Mouse (Mus musculus) heart, postnatal 0 days (tissue): Measurements from ENCODE around the gene Col18a1. TPM values are rescaled to one million over a fixed set of nuclear protein-coding genes. Genes with fewer than 3 reads are reported as not detected.

ENCODE experiments used
- ATAC-seq: fragments of 200-750 bp; cut with Nextera tagmentation; 2 replicates; pipeline ENCODE4 v1.8.0; 2017; ENCODE audit warnings: low read depth, moderate number of reproducible peaks, moderate library complexity; ENCODE audit not compliant: insufficient read depth
- DNase-seq: peaks from one replicate; pipeline ENCODE4 v3.0.0-alpha.2; 2016; ENCODE audit warnings: low spot score
- H3K27ac ChIP-seq: fragments of 300-500 bp; sonication (generic); 2 replicates; pipeline ENCODE4 v1.5.1; 2014; ENCODE audit warnings: low read depth, mild to moderate bottlenecking
- H3K27me3 ChIP-seq: fragments of 300-500 bp; sonication (generic); 2 replicates; pipeline ENCODE4 v1.6.1; 2014; ENCODE audit warnings: low read length, mixed read lengths; ENCODE audit not compliant: control insufficient read depth, insufficient read depth
- H3K36me3 ChIP-seq: fragments of 300-500 bp; sonication (generic); replicated peaks from 2 replicates; pipeline ENCODE4 v1.6.1; 2014; ENCODE audit warnings: low read length, mixed read lengths; ENCODE audit not compliant: control insufficient read depth, insufficient read depth
- H3K4me1 ChIP-seq: fragments of 300-500 bp; sonication (generic); 2 replicates; pipeline ENCODE4 v1.6.1; 2014; ENCODE audit warnings: antibody characterized with exemption; ENCODE audit not compliant: control insufficient read depth, insufficient read depth
- H3K4me2 ChIP-seq: fragments of 300-500 bp; sonication (generic); 2 replicates; pipeline ENCODE4 v1.6.1; 2014; ENCODE audit warnings: low read depth, mild to moderate bottlenecking, low read length, moderate library complexity
- H3K4me3 ChIP-seq: fragments of 300-500 bp; sonication (generic); 2 replicates; pipeline ENCODE4 v1.5.1; 2014; ENCODE audit warnings: low read depth, low read length
- H3K9ac ChIP-seq: fragments of 300-500 bp; sonication (generic); replicated peaks from 2 replicates; pipeline ENCODE4 v1.6.1; 2014; ENCODE audit warnings: low read depth, low read length, mixed read lengths
- H3K9me3 ChIP-seq: fragments of 300-500 bp; sonication (generic); replicated peaks from 2 replicates; pipeline ENCODE4 v1.6.1; 2016; ENCODE audit warnings: low read length; ENCODE audit not compliant: control insufficient read depth
- CTCF ChIP-seq: IDR thresholded peaks from 2 replicates; pipeline ENCODE4 v1.5.1; 2016; ENCODE audit warnings: antibody characterized with exemption, control low read depth, low read depth
- EP300 ChIP-seq: IDR thresholded peaks from 2 replicates; pipeline ENCODE4 v1.6.1; 2016; ENCODE audit warnings: antibody characterized with exemption, low read depth
- WGBS: fragments of 180-500 bp; shearing (Covaris S2); extraction: QIAGEN DNeasy Blood & Tissue Kit; methylation state at CpG from one replicate; pipeline ENCODE4 v1.1.7; 2014; 5-methylcytosine and 5-hydroxymethylcytosine counted together
- polyA plus RNA-seq: library from polyadenylated mRNA; unstranded; fragments of >200 nt; fragmentation: Nextera tagmentation; extraction: Ambion mirVana; gene quantifications from 2 replicates; pipeline ENCODE4 v1.2.1, GENCODE M21; 2015
- total RNA-seq: library from RNA; depleted of rRNA; stranded (reverse); fragments of >200 nt; gene quantifications from 2 replicates; pipeline ENCODE4 v1.2.3, GENCODE M21; 2014; ENCODE audit warnings: low replicate concordance

Col18a1 gene
- total and polyA plus RNA-seq, 2 experiments from 2014 or later = 47.3 to 130 TPM

DNA sequence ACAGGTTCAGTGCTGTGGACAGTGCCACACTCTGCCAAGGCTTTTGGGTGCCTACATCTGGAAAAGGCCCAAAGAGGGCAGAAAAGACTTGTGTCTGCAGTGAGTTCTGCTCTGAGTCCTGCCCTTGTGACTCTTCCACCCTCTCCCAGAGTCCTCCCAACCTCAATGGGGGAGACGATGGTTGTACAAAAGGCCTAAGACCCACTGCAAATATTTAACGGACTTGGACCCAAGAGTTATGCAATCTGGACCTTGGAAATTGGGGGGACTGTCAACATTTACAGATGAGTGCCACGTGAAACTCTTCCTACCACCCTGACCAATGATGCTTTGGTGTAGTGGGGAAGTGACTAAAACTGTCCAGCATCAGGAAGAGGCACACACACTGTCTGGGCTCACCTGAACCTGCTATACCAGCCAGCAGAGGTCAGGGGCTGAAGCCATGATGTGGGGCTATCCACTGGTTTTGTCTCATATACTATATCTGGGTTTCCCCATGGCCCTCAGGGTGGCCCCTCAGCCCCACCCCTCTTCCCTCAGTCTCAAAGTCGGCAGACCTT is 74.7 kb downstream of the Col18a1 start:
- WGBS = 77% methylated on average over 4 of the region's 4 CpGs
- Histone ChIP-seq H3K9me3 (0 out of 2 replicates have a peak, but pooled peaks cover 9% of the 10 kb centered on the region), H3K36me3 (0 out of 2 replicates have a peak, but pooled peaks cover 12% of the 10 kb centered on the region), H3K4me2 (no peak overlapping the region), H3K4me3 (no peak overlapping the region), H3K27ac (no peak overlapping the region), H3K27me3 (no peaks in the 10 kb centered on the region), H3K4me1 (0 out of 2 replicates have a peak, but pooled peaks cover 10% of the 10 kb centered on the region), H3K9ac (no peak overlapping the region)
- no peak for DNase-seq
- no peak for ATAC-seq
- TF ChIP-seq CTCF (no peak), EP300 (no peak)

DNA sequence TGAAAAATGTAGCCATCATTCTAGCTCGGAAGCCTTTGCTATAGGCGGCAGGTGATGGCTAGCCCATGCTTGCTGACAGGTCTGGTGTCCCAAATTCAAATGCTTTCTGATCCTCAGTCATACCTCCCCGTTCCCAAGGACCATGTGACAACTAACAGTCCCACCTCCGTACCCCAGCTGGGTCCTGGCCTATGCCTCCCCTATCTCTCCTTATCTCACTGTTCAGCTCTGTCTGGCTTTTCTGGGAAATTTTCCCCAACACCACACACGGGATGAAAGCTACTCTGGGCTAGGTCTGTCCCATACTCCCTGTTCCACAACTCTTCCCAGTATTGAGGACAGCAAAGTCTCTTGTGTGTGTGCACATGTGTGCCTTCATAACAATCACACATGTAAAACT is 76.3 kb downstream of the Col18a1 start:
- no peak overlapping the region for H3K27ac ChIP-seq
- TF ChIP-seq EP300 = 0 out of 2 replicates have a peak, but pooled peaks have one; percentile 34
- TF ChIP-seq CTCF = no peak
- peak; percentile 67 for ATAC-seq
- 28% methylated on average over 5 of the region's 5 CpGs for WGBS
- H3K9me3 ChIP-seq = 0 out of 2 replicates have a peak, but pooled peaks cover 9% of the 10 kb centered on the region
- H3K9ac ChIP-seq = no peak overlapping the region
- 0 out of 2 replicates have a peak, but pooled peaks cover 10% of the 10 kb centered on the region for H3K4me1 ChIP-seq
- H3K4me3 ChIP-seq = no peak overlapping the region
- H3K36me3 ChIP-seq = 0 out of 2 replicates have a peak, but pooled peaks cover 12% of the 10 kb centered on the region
- H3K4me2 ChIP-seq = no peak overlapping the region; the same call in 1 of the 2 replicates
- DNase-seq = no peak
- no peaks in the 10 kb centered on the region for H3K27me3 ChIP-seq

DNA sequence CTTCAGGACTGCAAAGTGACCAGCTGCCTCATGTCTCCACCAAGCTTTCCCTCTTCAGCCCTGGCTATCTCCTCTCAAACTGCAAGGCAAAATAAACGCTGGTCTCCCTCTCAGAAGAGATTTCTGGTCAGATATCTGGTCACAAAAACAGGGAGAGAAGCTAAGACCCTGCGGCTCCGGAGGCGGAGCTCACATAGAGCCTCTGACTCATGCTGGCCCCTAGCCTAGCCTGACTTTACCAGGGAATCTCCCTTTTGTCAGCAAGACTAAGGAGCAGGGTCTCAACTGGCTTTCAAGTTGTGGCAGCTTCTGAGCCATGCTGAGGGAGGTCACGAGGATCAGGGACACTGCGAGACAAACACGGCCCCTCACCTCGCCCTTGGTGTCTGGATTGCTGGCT is 77.0 kb downstream of the Col18a1 start:
- H3K36me3 ChIP-seq = 0 out of 2 replicates have a peak, but pooled peaks cover 12% of the 10 kb centered on the region
- H3K4me2 ChIP-seq = peak overlapping the region; percentile 41
- H3K27me3 ChIP-seq = no peaks in the 10 kb centered on the region
- peak overlapping the region; percentile 47 for H3K27ac ChIP-seq
- TF ChIP-seq EP300 (no peak), CTCF (no peak)
- H3K4me1 ChIP-seq = 0 out of 2 replicates have a peak, but pooled peaks cover 10% of the 10 kb centered on the region
- DNase-seq (peak; percentile 52), ATAC-seq (peak; percentile 36)
- 30% methylated on average over 8 of the region's 8 CpGs for WGBS
- H3K9ac ChIP-seq = no peak overlapping the region
- 0 out of 2 replicates have a peak, but pooled peaks cover 9% of the 10 kb centered on the region for H3K9me3 ChIP-seq
- H3K4me3 ChIP-seq = no peak overlapping the region; the same call in 1 of the 2 replicates

- Histone ChIP-seq H3K9ac (no peak overlapping the region), H3K27me3 (no peaks in the 10 kb centered on the region), H3K4me1 (no peaks in the 10 kb centered on the region), H3K4me2 (no peak overlapping the region), H3K9me3 (no peaks in the 10 kb centered on the region), H3K4me3 (no peak overlapping the region), H3K27ac (no peak overlapping the region), H3K36me3 (peaks cover 15% of the 10 kb centered on the region; the same call in 1 of the 2 replicates)
- TF ChIP-seq EP300 (no peak), CTCF (no peak)
- ATAC-seq (no peak), DNase-seq (no peak)
- WGBS = 40% methylated on average over 1 of the region's 1 CpGs
These were observed 81.8 kb downstream of the Col18a1 start for GRCm38 (mm10) chr10:77084568-77084967.

DNA sequence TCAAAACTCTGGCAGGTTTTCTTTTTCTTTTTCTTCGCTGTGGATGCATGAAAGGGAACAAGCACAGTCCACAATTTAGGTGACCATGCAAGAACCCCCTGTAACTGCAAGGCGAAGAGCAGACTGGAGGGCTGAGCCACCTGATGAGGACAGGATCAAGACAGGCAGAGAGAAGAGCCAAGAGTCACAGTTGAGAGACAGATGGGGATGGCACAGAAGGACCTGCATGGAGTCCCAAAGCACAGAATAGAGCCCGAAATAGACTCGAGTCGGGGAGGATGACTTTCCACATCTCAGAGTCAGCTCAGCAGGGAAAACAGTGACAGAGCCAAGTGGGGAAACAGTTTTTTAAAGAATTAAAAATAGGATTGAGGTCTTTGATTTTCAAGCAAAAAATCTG is 83.4 kb downstream of the Col18a1 start:
- H3K4me1 ChIP-seq = no peaks in the 10 kb centered on the region
- no peaks in the 10 kb centered on the region for H3K9me3 ChIP-seq
- 51% methylated on average over 5 of the region's 5 CpGs for WGBS
- H3K9ac ChIP-seq = no peak overlapping the region
- TF ChIP-seq CTCF (no peak), EP300 (no peak)
- H3K27me3 ChIP-seq = no peaks in the 10 kb centered on the region
- H3K27ac ChIP-seq = no peak overlapping the region
- H3K36me3 ChIP-seq = peaks cover 23% of the 10 kb centered on the region; the same call in 1 of the 2 replicates
- DNase-seq = no peak
- H3K4me2 ChIP-seq = no peak overlapping the region
- no peak overlapping the region for H3K4me3 ChIP-seq
- no peak for ATAC-seq
